Mouse (Mus musculus) forelimb bud, embryonic 11.5 days (tissue): ENCODE results near the gene Fam189a1.

Experiments used
- DNase-seq: peaks from one replicate; pipeline ENCODE4 v3.0.0-alpha.2; 2012; ENCODE audit warnings: low read depth, low spot score

The Fam189a1 gene

GRCm38 (mm10) chr7:65044280-65044679, 112.1 kb downstream of the Fam189a1 start:
- DNase-seq = no peak

- no peak for DNase-seq
Observed at GRCm38 (mm10) chr7:65041106-65041505, 115.3 kb downstream of the Fam189a1 start.

GRCm38 (mm10) chr7:65031741-65032140, 124.6 kb downstream of the Fam189a1 start:
- DNase-seq = no peak

DNA sequence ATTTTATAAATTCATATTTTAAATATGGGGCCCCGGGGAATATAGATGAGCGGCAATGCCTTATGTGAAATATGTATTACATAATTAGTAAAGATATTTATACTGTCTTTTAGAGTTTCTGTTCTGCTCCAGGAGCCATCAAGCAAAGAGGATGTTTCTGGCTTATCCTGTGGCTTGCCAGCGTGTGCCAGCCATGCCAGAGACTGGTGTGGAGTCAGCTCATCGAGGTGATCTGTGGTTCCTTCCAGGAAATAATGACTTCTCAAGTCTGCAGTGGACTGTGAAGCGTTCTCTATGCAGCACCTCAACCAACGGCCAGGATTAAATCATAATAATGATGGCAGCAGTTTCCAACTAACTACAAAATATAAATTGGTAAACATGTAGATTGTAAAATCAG, 125.2 kb downstream of the Fam189a1 start:
- no peak for DNase-seq

DNA sequence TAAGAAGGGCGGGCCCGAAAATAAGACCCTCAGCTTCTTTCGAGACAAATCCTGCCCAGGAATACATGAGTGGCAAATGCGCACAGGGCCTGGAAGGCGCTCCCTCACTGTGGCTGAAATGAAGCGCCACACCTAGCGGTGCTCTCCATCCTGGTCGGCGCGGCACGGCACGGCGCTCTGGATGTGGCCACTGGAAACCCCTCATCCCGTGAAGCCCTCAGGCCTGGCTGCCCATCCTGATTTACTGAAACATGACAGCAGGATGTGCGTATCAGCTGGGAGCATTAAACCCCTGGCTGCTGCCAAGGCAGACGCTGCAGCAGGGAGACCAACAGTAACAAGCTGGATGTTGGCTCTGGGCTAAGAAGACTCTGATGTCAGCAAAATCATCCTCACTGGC, 126.4 kb downstream of the Fam189a1 start:
- no peak for DNase-seq

DNA sequence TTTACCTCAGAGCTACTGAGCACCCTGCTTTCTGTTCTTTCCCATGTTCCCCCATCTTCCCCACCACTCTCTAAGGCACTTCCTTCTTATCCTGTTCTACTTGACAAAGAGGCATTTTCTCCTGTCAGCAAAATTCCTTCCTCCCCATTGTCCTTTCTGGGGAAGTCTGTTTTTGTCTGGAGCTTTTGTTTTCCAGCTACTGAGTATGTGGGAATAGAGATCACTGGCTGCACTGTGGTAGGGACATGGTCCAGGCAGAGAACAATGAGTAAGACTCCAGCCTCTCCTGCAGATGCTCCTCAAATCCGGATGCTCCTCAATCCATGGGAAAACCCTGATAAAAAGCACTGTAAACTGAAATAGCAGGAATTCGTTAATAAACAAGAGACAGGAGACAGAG, 135.1 kb downstream of the Fam189a1 start:
- no peak for DNase-seq

GRCm38 (mm10) chr7:65018036-65018679, 138.2 kb downstream of the Fam189a1 start:
- DNase-seq = no peak

- no peak for DNase-seq
Observed at GRCm38 (mm10) chr7:65017348-65017747, 139.0 kb downstream of the Fam189a1 start.

DNA sequence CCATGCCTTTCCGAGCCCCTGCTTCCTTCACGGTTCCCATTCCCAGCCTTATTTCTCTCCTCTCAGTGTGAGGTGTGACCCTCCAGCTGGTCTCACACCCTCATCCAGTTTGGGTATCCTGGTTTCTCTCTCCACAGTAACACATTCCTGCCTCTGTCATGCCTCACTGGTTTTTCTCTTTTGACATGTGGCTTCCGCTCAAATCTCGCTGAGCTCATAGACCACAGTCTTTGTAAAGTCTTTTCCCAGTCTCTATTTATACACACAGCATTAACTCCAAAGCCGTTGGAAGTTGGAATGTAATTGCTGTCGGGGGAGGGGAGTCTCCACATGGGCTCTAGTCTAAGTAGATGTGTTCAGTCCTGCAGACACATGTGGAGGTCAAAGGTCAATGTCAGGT, 145.2 kb downstream of the Fam189a1 start:
- peak; percentile 46 for DNase-seq

DNA sequence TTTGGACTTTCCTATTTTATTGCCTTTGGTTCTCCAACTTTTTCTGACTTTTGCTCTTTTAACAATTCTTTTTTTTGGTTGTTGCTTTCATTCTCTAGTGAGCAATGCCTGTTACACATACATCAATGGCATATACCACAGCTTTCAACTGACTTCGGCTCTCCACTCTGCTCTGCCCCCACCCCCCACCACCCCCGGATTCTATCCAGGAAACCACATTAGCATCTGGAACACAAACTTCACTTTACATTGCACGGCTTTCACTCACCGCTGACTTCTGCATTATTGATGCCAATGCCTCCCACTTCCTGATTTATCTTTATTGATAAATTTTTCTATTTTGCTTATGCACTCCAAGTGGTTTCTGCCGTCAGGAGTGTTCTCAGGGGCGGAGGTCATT, 146.1 kb downstream of the Fam189a1 start:
- no peak for DNase-seq

GRCm38 (mm10) chr7:65005731-65006130, 150.6 kb downstream of the Fam189a1 start:
- no peak for DNase-seq

GRCm38 (mm10) chr7:64999718-65000214, 156.6 kb downstream of the Fam189a1 start:
- DNase-seq = peak; percentile 16

- DNase-seq = no peak
Observed at GRCm38 (mm10) chr7:64997743-64998142, 158.6 kb downstream of the Fam189a1 start.

GRCm38 (mm10) chr7:64995946-64996444, 160.4 kb downstream of the Fam189a1 start:
- no peak for DNase-seq

GRCm38 (mm10) chr7:64989406-64989805, 167.0 kb downstream of the Fam189a1 start:
- DNase-seq = no peak

DNA sequence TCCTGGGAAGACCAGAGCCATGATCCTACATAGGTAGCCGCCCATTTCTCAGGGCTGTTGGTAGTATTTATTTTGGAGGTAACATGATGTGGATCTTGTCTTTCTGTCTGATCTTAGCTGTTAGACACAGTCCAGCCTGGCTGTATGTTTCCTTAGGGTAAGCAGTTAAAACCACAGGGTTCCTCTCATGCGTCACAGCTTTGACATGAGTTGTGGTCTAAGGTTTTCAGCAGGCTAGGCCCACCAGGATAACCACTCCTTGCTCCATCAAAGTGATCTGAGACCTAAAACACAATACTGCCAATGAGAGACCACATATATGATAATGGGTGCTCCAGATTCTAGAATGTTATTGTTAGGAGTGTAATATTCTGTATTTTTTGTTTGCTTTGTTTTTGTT, 168.4 kb downstream of the Fam189a1 start:
- DNase-seq = no peak

GRCm38 (mm10) chr7:64984468-64985120, 171.8 kb downstream of the Fam189a1 start:
- DNase-seq = no peak

DNA sequence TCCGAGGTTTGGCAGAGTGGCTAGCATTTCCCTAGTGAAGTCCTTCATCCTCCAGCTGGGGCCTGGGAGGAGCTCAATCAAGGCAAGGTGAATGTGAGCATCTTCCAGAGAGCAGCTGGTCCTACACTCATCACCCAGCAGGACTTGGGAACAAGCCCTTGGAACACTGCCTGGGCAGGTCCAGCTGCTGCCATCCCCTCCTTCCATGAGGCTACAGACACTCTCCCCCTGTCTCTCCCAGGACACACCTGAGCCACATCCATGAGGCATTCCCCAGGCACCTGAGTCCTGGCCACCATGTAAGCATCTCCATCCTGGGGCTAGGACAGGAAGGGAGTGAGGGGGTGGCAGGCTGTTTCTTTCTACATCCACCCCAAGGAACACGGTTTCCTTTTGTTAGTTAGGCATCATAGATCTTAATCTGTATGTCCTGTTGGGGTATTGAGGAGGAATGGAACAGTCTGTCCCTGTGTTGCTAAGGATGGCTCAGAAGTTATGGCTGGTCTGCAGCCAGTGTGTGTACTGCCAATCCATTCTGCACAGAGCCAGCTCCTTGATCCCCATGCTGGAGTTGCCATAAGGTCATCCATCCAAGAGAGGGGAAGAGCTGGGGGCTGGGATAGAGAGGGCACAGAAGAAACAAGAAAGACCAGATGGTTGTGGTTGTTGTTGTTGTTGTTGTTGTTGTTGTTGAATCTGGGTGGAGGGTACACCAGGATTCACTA, 174.7 kb downstream of the Fam189a1 start:
- no peak for DNase-seq

- DNase-seq = no peak
Observed at GRCm38 (mm10) chr7:64973590-64974262, 182.6 kb downstream of the Fam189a1 start.

- no peak for DNase-seq
Observed at GRCm38 (mm10) chr7:64962128-64962527, 194.2 kb downstream of the Fam189a1 start.

DNA sequence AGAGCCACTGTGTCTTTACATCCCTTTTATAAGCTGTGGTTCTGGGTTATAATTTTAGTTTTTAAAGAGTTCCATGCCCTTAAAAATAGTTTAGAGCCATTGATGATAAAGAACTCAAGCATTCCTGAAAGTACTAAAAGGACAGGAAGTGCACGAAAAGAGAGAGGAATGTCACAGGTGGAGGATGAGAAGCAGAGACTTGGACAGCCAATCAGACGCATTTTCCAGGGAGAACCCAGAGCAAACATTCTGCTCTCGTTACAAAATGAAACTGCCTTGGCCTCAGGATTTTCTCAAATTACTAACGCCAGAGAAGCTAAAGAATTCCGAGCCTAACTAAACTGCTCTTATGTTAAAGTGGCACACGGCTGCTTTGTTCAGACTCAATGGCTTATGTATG, 197.3 kb downstream of the Fam189a1 start:
- DNase-seq = peak; percentile 1

DNA sequence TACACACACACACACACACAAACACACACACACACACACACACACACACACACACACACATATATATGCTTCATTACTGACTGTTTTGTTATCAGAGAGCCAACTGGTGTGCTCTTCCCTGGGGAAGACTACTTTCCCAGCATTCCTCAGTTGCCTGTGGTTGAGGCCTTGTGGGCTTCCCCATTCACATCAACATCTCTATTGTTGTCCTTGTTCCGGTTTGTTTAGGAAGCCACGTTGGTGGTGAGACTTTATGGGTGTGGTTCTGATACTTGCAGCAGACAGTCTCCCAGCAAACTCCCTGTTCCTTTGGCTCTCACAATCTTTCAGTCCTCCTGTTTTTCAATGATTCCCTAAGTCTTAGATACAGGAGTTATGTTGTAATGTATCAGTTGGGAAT, 204.2 kb downstream of the Fam189a1 start:
- no peak for DNase-seq
